Mouse (Mus musculus): ENCODE results near the gene Vasp. TPM values are rescaled to one million over a fixed set of nuclear protein-coding genes. Genes with fewer than 3 reads are reported as not detected.
"Not testable (repeated sequence)": the region's sequence is repeated elsewhere in the genome, so short reads cannot be mapped to it uniquely, and the experiment has no call there.

The Vasp gene
- polyA plus RNA-seq, 1 experiment from 2014 or later = 85.2 TPM

DNA sequence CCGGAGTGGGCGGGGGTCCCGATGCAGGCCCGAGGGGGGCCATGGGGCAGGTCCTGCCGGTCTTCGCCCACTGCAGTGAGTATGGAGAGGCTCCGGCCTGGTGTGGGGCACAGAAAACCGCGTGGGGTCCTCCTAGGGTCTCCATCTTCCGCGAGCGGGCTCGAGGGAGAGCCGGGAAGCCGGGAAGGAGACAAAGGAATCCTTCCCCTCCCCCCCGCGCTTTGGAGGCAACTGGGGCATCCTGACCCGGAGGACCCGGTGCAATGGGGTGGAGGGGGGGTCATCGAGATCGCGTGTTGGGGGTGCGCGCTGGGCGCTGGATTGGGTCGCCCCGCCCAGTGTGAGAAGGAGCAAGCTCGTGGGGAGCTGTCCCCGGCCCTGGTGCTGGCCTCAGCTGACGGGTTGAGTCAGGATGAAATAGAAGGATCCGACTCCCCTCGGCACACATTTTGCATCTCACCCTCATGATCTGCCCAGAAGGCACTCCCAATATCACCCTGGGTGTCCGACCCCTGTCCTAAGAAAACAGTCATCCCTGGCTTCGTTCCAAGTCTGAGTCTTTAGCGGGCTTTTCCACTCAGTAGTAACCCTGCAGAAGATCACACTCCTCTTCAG lies 11.3 kb upstream of the Vasp start:
- no peaks in the 10 kb centered on the region for H3K9me3 ChIP-seq (replicated peaks)
- H3K4me2 ChIP-seq (replicated peaks) = peak overlapping the region; percentile 99
- peak overlapping the region; percentile 29 for H3K9ac ChIP-seq
- WGBS = under 1% methylated on average over 35 of the region's 35 CpGs
- no peak overlapping the region for H3K27ac ChIP-seq (replicated peaks)
- ATAC-seq (ENCODE audit: insufficient number of reproducible peaks, low FRiP score, low TSS enrichment, low read depth) = peak; percentile 67; the same call in 1 of the 2 replicates
- H3K4me1 ChIP-seq = peaks cover 24% of the 10 kb centered on the region
- H3K36me3 ChIP-seq = no peaks in the 10 kb centered on the region
- peak overlapping the region; percentile 57 for H3K4me3 ChIP-seq (replicated peaks)
- H3K27me3 ChIP-seq = peaks cover 48% of the 10 kb centered on the region

DNA sequence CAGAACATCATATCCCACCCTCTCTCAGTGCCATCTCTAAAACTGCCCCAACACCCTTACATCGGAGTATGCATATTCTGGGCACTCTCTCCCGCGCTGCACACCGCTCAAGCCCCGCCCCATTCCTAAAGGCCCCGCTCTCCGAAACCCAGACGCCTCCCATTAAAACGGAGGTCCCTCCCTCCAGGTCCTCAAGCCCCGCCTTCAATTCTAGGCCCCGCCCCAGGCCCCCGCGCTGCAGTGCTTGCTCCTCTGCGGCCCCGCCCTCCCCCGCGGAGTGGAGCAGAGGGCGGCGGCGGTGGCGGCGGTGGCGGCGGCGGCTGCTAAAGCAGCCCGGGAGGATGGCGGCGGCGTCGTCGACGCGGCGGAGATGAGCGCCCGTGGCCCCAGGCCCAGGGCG lies 10.8 kb upstream of the Vasp start, which contains the start of gene Rtn2:
Rtn2 (plus strand) TSS at position 240 of the 400 bp plus-strand sequence.
- ATAC-seq (ENCODE audit: insufficient number of reproducible peaks, low FRiP score, low TSS enrichment, low read depth) = peak; percentile 78
- H3K27me3 ChIP-seq = peaks cover 50% of the 10 kb centered on the region
- H3K4me3 ChIP-seq (replicated peaks) = peak within 1 kb of the TSS; percentile 57
- H3K4me2 ChIP-seq (replicated peaks) = peak within 1 kb of the TSS; percentile 99
- peak within 1 kb of the TSS; percentile 29 for H3K9ac ChIP-seq
- H3K4me1 ChIP-seq = peaks cover 24% of the 10 kb centered on the region
- no peaks in the 10 kb centered on the region for H3K9me3 ChIP-seq (replicated peaks)
- H3K27ac ChIP-seq (replicated peaks) = no peak within 1 kb of the TSS
- under 1% methylated on average over 36 of the region's 37 CpGs for WGBS
- H3K36me3 ChIP-seq = no peaks in the 10 kb centered on the region

- H3K9me3 ChIP-seq (replicated peaks) = not testable (repeated sequence)
These were observed 10.2 kb upstream of the Vasp start for GRCm38 (mm10) chr7:19281680-19282304.

GRCm38 (mm10) chr7:19279581-19280114 lies 8.0 kb upstream of the Vasp start, which contains the start of gene Ppm1n:
Gene Ppm1n, minus strand, starts transcription at chr7:19280064.
- peaks cover 54% of the 10 kb centered on the region for H3K27me3 ChIP-seq
- H3K9me3 ChIP-seq (replicated peaks) = no peaks in the 10 kb centered on the region
- no peak for ATAC-seq (ENCODE audit: insufficient number of reproducible peaks, low FRiP score, low TSS enrichment, low read depth)
- peak within 1 kb of the TSS; percentile 40 for H3K4me2 ChIP-seq (replicated peaks)
- no peak within 1 kb of the TSS for H3K9ac ChIP-seq
- under 1% methylated on average over 46 of the region's 46 CpGs for WGBS
- peaks cover 24% of the 10 kb centered on the region for H3K4me1 ChIP-seq
- H3K27ac ChIP-seq (replicated peaks) = no peak within 1 kb of the TSS
- H3K4me3 ChIP-seq (replicated peaks) = peak within 1 kb of the TSS; percentile 29
- H3K36me3 ChIP-seq = no peaks in the 10 kb centered on the region

More at GRCm38 (mm10) chr7:19281680-19282304, 10.2 kb upstream of the Vasp start:
- Histone ChIP-seq H3K27me3 (peaks cover 50% of the 10 kb centered on the region), H3K4me3 (replicated peaks) (peak overlapping the region; percentile 57; the same call in 1 of the 2 replicates), H3K4me1 (peaks cover 24% of the 10 kb centered on the region), H3K4me2 (replicated peaks) (peak overlapping the region; percentile 99)
- 32% methylated on average over 6 of the region's 6 CpGs for WGBS
- not testable (repeated sequence) for ATAC-seq (ENCODE audit: insufficient number of reproducible peaks, low FRiP score, low TSS enrichment, low read depth); H3K27ac ChIP-seq (replicated peaks); H3K36me3 ChIP-seq; H3K9ac ChIP-seq

DNA sequence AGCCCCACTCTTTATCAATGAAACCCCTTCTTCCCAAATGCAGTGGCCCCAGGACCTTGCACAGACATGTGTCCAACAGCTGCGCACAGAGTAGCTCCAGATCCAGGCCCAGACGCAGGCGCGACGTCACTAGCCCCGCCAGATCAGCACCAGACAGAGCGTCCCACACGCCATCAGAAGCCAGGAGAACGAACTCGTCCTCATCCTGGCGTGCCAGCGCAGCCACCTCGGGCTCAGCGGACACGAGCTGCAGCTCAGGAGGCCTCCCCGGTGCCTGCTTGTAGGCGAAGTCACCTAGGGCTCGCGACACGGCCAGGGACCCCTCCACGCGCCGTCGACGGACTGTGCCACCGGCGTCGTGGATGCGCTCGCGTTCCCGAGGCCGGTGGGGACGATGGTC lies 7.4 kb upstream of the Vasp start:
- no peak overlapping the region for H3K9ac ChIP-seq
- H3K27me3 ChIP-seq = peaks cover 54% of the 10 kb centered on the region
- H3K4me1 ChIP-seq = peaks cover 24% of the 10 kb centered on the region
- H3K36me3 ChIP-seq = no peaks in the 10 kb centered on the region
- H3K27ac ChIP-seq (replicated peaks) = no peak overlapping the region
- no peaks in the 10 kb centered on the region for H3K9me3 ChIP-seq (replicated peaks)
- WGBS = under 1% methylated on average over 34 of the region's 34 CpGs
- no peak for ATAC-seq (ENCODE audit: insufficient number of reproducible peaks, low FRiP score, low TSS enrichment, low read depth)
- H3K4me3 ChIP-seq (replicated peaks) = peak overlapping the region; percentile 29
- peak overlapping the region; percentile 40 for H3K4me2 ChIP-seq (replicated peaks)

DNA sequence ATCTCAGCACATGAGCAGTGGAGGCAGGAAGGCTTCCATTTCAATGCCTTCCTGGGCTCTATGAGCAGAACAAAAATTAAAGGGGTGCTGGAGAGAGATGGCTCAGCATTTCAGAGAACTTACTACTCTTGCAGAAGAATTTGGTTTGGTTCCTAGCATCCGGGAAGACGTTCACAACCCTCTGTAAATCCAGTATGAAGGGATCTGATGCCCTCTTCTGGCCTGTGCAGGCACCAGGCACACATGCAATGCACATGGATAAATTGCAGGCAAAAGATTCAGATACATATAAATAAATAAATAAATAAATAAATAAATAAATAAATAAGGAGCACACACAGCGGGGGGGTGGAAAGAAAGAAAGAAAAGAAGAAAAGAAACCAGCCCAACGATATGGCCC lies 4.6 kb upstream of the Vasp start:
- H3K9ac ChIP-seq = no peak overlapping the region
- H3K4me1 ChIP-seq = peaks cover 10% of the 10 kb centered on the region
- ATAC-seq (ENCODE audit: insufficient number of reproducible peaks, low FRiP score, low TSS enrichment, low read depth) = no peak
- no peaks in the 10 kb centered on the region for H3K36me3 ChIP-seq
- no peak overlapping the region for H3K4me3 ChIP-seq (replicated peaks)
- no peak overlapping the region for H3K27ac ChIP-seq (replicated peaks)
- WGBS = 48% methylated on average over 4 of the region's 4 CpGs
- peaks cover 39% of the 10 kb centered on the region for H3K27me3 ChIP-seq
- H3K4me2 ChIP-seq (replicated peaks) = no peak overlapping the region
- H3K9me3 ChIP-seq (replicated peaks) = no peaks in the 10 kb centered on the region

DNA sequence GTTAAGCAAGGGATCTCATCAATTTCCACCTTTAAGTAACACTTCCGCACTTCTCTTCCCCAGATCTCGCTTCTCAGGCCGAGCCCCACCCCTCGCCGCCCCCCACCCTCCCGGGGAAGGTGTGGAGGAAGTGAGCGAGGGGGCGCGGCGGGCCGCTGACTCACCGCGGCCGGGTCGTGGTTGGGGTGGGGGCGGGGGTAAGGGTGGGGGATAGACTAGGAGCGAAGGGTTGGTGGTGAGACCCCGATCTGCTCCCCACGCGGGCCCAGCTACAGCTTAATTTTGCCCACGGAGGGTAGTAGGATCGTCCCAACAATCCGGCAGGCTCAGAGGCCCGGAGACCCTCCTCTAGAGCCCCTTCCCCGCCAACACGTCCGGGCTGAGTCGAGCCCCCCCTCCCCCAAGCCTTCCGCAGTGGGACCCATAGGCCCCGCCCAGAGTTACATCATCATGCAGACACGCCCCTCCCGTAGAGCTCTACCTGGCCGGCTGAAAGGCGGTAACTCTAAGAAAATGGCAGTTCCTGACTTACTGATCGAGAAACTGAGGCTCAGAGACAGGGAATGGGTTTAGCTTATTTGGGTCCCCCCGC lies 652 bp upstream of the Vasp start:
- Histone ChIP-seq H3K27me3 (0 out of 2 replicates have a peak, but pooled peaks cover 4% of the 10 kb centered on the region), H3K9me3 (replicated peaks) (no peaks in the 10 kb centered on the region), H3K27ac (replicated peaks) (peak overlapping the region; percentile 96), H3K4me3 (replicated peaks) (peak overlapping the region; percentile 94), H3K36me3 (no peaks in the 10 kb centered on the region), H3K4me2 (replicated peaks) (peak overlapping the region; percentile 96), H3K4me1 (peaks cover 27% of the 10 kb centered on the region), H3K9ac (peak overlapping the region; percentile 79)
- under 1% methylated on average over 35 of the region's 36 CpGs for WGBS
- peak; percentile 79 for ATAC-seq (ENCODE audit: insufficient number of reproducible peaks, low FRiP score, low TSS enrichment, low read depth)

- Histone ChIP-seq H3K36me3 (no peaks in the 10 kb centered on the region), H3K27ac (replicated peaks) (peak overlapping the region; percentile 96), H3K4me3 (replicated peaks) (peak overlapping the region; percentile 94), H3K4me1 (peaks cover 42% of the 10 kb centered on the region), H3K4me2 (replicated peaks) (peak overlapping the region; percentile 96), H3K9me3 (replicated peaks) (no peaks in the 10 kb centered on the region), H3K9ac (peak overlapping the region; percentile 79), H3K27me3 (0 out of 2 replicates have a peak, but pooled peaks cover 2% of the 10 kb centered on the region)
- WGBS = 0% methylated on average over 17 of the region's 21 CpGs
- ATAC-seq (ENCODE audit: insufficient number of reproducible peaks, low FRiP score, low TSS enrichment, low read depth) = no peak
These were observed 944 bp downstream of the Vasp start for GRCm38 (mm10) chr7:19270509-19271237.

GRCm38 (mm10) chr7:19269721-19270441 lies 1.7 kb downstream of the Vasp start:
- peak overlapping the region; percentile 79 for H3K9ac ChIP-seq
- no peaks in the 10 kb centered on the region for H3K27me3 ChIP-seq
- peak overlapping the region; percentile 96 for H3K27ac ChIP-seq (replicated peaks)
- peak overlapping the region; percentile 96 for H3K4me2 ChIP-seq (replicated peaks)
- 0% methylated on average over 18 of the region's 19 CpGs for WGBS
- H3K4me3 ChIP-seq (replicated peaks) = peak overlapping the region; percentile 94
- peaks cover 42% of the 10 kb centered on the region for H3K4me1 ChIP-seq
- peaks cover under 1% of the 10 kb centered on the region for H3K36me3 ChIP-seq
- ATAC-seq (ENCODE audit: insufficient number of reproducible peaks, low FRiP score, low TSS enrichment, low read depth) = 0 out of 2 replicates have a peak, but pooled peaks have one; percentile 26
- no peaks in the 10 kb centered on the region for H3K9me3 ChIP-seq (replicated peaks)

DNA sequence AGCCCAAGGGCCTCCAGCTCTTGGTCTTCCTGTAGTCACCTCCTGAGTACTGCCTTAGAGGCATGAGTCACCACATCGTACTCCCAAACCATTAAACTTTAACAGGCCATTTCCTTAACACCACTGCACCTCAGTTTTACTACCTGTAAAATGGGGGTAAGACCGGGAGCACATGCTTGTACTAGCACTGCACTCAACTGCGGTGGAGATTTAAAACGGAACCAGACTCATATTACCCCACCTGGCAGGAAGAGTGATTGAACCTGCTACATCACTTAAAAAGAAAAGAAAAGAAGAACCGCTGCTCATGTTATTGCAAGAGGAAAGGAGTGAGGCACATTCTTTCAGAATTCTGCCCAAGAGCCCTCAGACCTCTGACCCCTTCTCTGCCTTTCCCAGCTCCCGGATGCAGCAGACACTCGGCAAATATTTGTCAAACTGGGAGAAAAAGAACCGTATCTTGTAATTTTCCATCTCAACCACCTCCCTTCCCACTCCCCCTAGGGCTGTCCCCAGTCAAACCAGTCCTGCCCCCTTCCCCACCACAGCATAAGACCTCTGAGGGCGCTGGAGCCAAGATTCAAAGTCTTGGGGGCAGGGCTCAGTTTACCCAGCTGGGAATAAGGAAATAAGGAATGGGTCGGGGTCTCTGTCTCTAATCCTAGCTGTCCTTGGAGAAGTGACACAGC lies 2.5 kb downstream of the Vasp start:
- peaks cover 42% of the 10 kb centered on the region for H3K4me1 ChIP-seq
- peak overlapping the region; percentile 94 for H3K4me3 ChIP-seq (replicated peaks)
- H3K9me3 ChIP-seq (replicated peaks) = no peaks in the 10 kb centered on the region
- H3K9ac ChIP-seq = peak overlapping the region; percentile 79
- 29% methylated on average over 10 of the region's 10 CpGs for WGBS
- H3K4me2 ChIP-seq (replicated peaks) = peak overlapping the region; percentile 96
- H3K36me3 ChIP-seq = peaks cover 8% of the 10 kb centered on the region
- peak overlapping the region; percentile 96 for H3K27ac ChIP-seq (replicated peaks)
- no peaks in the 10 kb centered on the region for H3K27me3 ChIP-seq
- no peak for ATAC-seq (ENCODE audit: insufficient number of reproducible peaks, low FRiP score, low TSS enrichment, low read depth)
